ENCODE assay signal across 8 mouse cellular contexts in genomic region chr19:47537300-47537792, GRCm38 (mm10). TPM values are rescaled to one million over a fixed set of nuclear protein-coding genes. Genes with fewer than 3 reads are reported as not detected.
DNase-seq lines count a peak whose midpoint lies in the region; ATAC-seq lines count a peak whose summit lies in the region.

TSS of gene Stn1 (minus strand) at chr19:47537507.

- H3K4me1 ChIP-seq in forebrain, embryonic 16.5 days (replicated peaks; ENCODE audit: control insufficient read depth, insufficient read depth, low read length): peaks cover 12% of the 10 kb centered on the region
- peaks cover 28% of the 10 kb centered on the region for H3K4me1 ChIP-seq in intestine, embryonic 15.5 days (replicated peaks)
- H3K4me1 ChIP-seq in lung, embryonic 16.5 days (replicated peaks; ENCODE audit: control insufficient read depth, insufficient read depth, low read length): peaks cover 17% of the 10 kb centered on the region

- peaks cover 2% of the 10 kb centered on the region; the same call in 1 of the 2 replicates for H3K9me3 ChIP-seq in forebrain, embryonic 16.5 days (ENCODE audit: control insufficient read depth, low read length)
- H3K9me3 ChIP-seq in intestine, embryonic 15.5 days: no peaks in the 10 kb centered on the region
- peaks cover 4% of the 10 kb centered on the region; the same call in 1 of the 2 replicates for H3K9me3 ChIP-seq in lung, embryonic 16.5 days (ENCODE audit: control insufficient read depth, low read length)

- peak within 1 kb of the TSS; percentile 74 for H3K4me3 ChIP-seq in forebrain, embryonic 16.5 days (replicated peaks; ENCODE audit: low read length)
- peak within 1 kb of the TSS; percentile 42 for H3K4me3 ChIP-seq in intestine, embryonic 15.5 days (replicated peaks)
- H3K4me3 ChIP-seq in lung, embryonic 16.5 days (ENCODE audit: low read length): peak within 1 kb of the TSS; percentile 68

- H3K4me2 ChIP-seq in forebrain, embryonic 16.5 days (ENCODE audit: low read length): peak within 1 kb of the TSS; percentile 95
- peak within 1 kb of the TSS; percentile 59 for H3K4me2 ChIP-seq in intestine, embryonic 15.5 days (replicated peaks)
- H3K4me2 ChIP-seq in lung, embryonic 16.5 days (ENCODE audit: low read depth, low read length): peak within 1 kb of the TSS; percentile 85

- peaks cover 3% of the 10 kb centered on the region; the same call in 1 of the 2 replicates for H3K36me3 ChIP-seq in forebrain, embryonic 16.5 days (ENCODE audit: control insufficient read depth, insufficient read depth)
- no peaks in the 10 kb centered on the region for H3K36me3 ChIP-seq in intestine, embryonic 15.5 days
- peaks cover 8% of the 10 kb centered on the region for H3K36me3 ChIP-seq in lung, embryonic 16.5 days (ENCODE audit: control insufficient read depth, insufficient read depth, low read length)
- peaks cover 3% of the 10 kb centered on the region; the same call in 1 of the 2 replicates for H3K36me3 ChIP-seq in splenic B cell, adult 2 months (ENCODE audit: control insufficient read depth, insufficient read depth, low read length, poor library complexity, severe bottlenecking)

- peak within 1 kb of the TSS; percentile 65 for H3K9ac ChIP-seq in forebrain, embryonic 16.5 days (replicated peaks; ENCODE audit: low read depth, low read length)
- H3K9ac ChIP-seq in intestine, embryonic 15.5 days: peak within 1 kb of the TSS; percentile 46
- H3K9ac ChIP-seq in lung, embryonic 16.5 days (ENCODE audit: low read length): peak within 1 kb of the TSS; percentile 87

- H3K27me3 ChIP-seq in forebrain, embryonic 16.5 days (replicated peaks; ENCODE audit: control insufficient read depth, insufficient read depth, low read length): no peaks in the 10 kb centered on the region; the same call in 1 of the 2 replicates
- H3K27me3 ChIP-seq in intestine, embryonic 15.5 days (replicated peaks): no peaks in the 10 kb centered on the region
- H3K27me3 ChIP-seq in lung, embryonic 16.5 days (ENCODE audit: control insufficient read depth, insufficient read depth, low read depth, low read length): no peaks in the 10 kb centered on the region
- H3K27me3 ChIP-seq in splenic B cell, adult 2 months (ENCODE audit: control insufficient read depth, insufficient read depth, low read length, poor library complexity, severe bottlenecking): no peaks in the 10 kb centered on the region

- 6% methylated on average over 10 of the region's 10 CpGs for WGBS in forebrain, embryonic 16.5 days
- WGBS in intestine, embryonic 15.5 days: 2% methylated on average over 10 of the region's 10 CpGs
- under 1% methylated on average over 10 of the region's 10 CpGs for WGBS in lung, embryonic 16.5 days

- no peak for DNase-seq in gastrocnemius, postnatal 4 days (ENCODE audit: low spot score in 2 of 2)
- DNase-seq in gastrocnemius, postnatal 25 days: no peak
- DNase-seq in T-cell, adult 2 months (ENCODE audit: low spot score): peak; percentile 56
- peak; percentile 55 for DNase-seq in splenic B cell, adult 2 months (ENCODE audit: low read depth, low spot score)
- DNase-seq in cerebellum, adult 11-12 months: no peak

- peak; percentile 37 for ATAC-seq in forebrain, embryonic 16.5 days
- peak; percentile 43 for ATAC-seq in intestine, embryonic 15.5 days
- ATAC-seq in lung, embryonic 16.5 days (ENCODE audit: low read depth): peak; percentile 39

- peak within 1 kb of the TSS; percentile 79 for H3K27ac ChIP-seq in forebrain, embryonic 16.5 days (ENCODE audit: low read length)
- peak within 1 kb of the TSS; percentile 83 for H3K27ac ChIP-seq in intestine, embryonic 15.5 days
- peak within 1 kb of the TSS; percentile 95 for H3K27ac ChIP-seq in lung, embryonic 16.5 days (ENCODE audit: low read length)

RNA-seq across cellular contexts. Expression of gene Stn1, which starts in this region (rescaled TPM):
- total RNA-seq in gastrocnemius, postnatal 4 days (2021): 10 to 100 TPM; 19.9 to 23.7 TPM
- total RNA-seq in gastrocnemius, postnatal 25 days (2021): 1 to 10 TPM; 5.8 to 6.0 TPM
- 30.0 and 34.0 TPM in 2 replicates for polyA plus RNA-seq in forebrain, embryonic 16.5 days (2015; fragmentation: Nextera tagmentation; extraction: Ambion mirVana)
- polyA plus RNA-seq in intestine, embryonic 15.5 days (2015; fragmentation: Nextera tagmentation; extraction: Ambion mirVana): 43.8 and 44.8 TPM in 2 replicates
- polyA plus RNA-seq in lung, embryonic 16.5 days (2015; fragmentation: Nextera tagmentation; extraction: Ambion mirVana): 55.5 and 59.7 TPM in 2 replicates

Comparison
In these comparisons a context has a peak if more than half of its experiments do, and no peak if none do; other contexts are left out.
1. DNase-seq: peak in T-cell, adult 2 months (single experiment) and splenic B cell, adult 2 months (single experiment); none in gastrocnemius, postnatal 4 days (0 of 2), gastrocnemius, postnatal 25 days (single experiment) and cerebellum, adult 11-12 months (single experiment).
2. Peak in every context shown above with its lines, with median percentiles within 50 percentile points of each other: ATAC-seq, H3K27ac ChIP-seq, H3K4me2 ChIP-seq, H3K4me3 ChIP-seq and H3K9ac ChIP-seq.